Mouse (Mus musculus) thymus, adult 18-20 months (tissue): Measurements from ENCODE around the gene Pgls.

Source experiments
- DNase-seq, 2 experiments: peaks; one replicate each; pipeline ENCODE4 v3.0.0; 2022; ENCODE audit warnings: mixed read lengths in 2 of 2

Gene Pgls

DNA sequence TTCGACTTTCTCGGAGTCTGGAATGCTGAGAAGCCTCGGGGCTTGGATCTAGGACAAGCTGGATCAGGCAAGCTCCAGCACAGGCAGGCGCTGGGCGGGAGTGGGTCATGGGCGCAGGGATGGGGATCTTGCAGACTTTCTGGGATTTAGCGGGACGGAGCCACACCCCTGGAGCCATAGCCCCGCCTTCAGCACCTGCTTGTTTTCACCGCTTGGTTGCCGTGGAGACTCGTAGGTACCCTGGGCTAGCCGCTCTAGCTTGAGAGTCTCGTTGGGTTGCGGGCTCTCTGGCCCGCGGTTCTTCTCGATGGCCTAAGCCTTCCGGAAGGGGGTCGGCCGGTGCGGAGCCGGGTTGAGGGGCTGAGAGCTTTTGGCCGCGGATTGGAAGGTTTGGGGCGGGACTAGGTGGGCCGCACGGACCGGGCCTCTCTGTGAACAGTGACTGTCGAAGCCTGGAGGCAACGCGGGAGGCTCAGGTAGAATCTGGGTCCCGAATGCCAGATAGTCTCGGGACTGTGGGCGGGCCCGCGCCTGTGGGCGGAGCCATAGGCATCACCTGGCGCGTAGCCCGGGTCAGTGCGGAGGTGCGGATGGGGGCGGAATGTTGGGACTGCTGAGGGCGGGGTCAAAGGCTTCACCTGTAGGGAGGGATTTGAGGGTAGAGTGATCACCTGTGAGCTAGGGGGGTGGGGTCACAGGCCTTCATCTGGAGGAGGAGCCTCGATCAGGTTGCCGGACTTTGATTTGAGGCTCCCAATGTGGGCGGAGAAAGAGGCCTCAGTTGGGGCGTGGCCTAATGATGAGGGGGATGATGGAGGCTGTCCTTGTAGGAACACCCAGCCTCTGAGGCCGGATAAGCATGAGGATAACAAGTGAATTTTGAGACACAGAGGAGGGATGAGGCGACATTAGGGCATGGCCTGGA is 22.3 kb upstream of the Pgls start:
- peak; percentile 49 to 74 for DNase-seq

DNA sequence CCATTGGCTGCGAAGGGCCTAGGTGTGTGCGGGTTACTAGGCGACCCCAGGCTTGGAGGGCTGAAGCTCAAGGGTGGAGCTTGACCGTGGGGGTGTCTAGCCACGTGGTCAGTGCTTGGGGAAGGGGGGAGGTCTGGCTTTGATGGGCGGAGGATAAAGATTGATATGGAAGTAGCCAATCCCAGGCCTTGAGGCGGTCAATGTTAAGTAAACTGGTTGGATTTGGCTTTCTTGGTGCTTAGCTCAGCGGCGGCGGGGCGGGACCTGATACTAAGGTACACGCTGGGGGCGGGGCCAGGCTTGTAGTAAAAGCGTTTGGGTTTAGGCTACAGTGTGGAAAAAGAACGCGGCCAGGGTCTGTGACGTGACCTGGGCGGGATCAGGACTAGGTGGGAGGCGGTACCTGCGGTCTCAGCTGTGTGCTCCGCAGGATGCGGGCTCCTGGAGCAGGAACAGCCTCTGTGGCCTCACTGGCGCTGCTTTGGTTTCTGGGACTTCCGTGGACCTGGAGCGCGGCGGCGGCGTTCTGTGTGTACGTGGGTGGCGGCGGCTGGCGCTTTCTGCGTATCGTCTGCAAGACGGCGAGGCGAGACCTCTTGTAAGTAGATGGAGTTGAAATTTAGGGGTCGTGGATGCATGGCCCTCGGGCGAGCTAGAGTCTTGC is 21.6 kb upstream of the Pgls start:
- peak; percentile 78 to 88 for DNase-seq

DNA sequence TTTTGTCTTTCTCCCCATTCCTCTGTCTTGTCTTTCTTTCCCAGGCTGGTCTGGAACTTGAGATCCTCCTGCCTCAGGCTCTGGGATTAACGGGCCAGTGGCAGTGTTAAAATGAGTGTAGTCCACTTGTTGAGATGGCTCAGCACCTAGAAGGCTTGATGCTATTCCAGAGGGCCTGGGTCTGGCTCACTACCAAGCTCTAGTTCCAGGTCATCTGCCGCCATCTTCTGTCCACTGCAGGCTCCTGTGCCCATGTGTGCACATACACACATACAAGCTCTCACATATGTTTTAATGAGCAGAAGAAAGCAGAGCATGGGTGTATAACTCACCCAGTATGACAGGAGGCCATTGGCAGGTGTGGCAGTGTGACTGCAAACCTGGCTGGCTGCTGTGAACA is 19.9 kb upstream of the Pgls start:
- no peak for DNase-seq

DNA sequence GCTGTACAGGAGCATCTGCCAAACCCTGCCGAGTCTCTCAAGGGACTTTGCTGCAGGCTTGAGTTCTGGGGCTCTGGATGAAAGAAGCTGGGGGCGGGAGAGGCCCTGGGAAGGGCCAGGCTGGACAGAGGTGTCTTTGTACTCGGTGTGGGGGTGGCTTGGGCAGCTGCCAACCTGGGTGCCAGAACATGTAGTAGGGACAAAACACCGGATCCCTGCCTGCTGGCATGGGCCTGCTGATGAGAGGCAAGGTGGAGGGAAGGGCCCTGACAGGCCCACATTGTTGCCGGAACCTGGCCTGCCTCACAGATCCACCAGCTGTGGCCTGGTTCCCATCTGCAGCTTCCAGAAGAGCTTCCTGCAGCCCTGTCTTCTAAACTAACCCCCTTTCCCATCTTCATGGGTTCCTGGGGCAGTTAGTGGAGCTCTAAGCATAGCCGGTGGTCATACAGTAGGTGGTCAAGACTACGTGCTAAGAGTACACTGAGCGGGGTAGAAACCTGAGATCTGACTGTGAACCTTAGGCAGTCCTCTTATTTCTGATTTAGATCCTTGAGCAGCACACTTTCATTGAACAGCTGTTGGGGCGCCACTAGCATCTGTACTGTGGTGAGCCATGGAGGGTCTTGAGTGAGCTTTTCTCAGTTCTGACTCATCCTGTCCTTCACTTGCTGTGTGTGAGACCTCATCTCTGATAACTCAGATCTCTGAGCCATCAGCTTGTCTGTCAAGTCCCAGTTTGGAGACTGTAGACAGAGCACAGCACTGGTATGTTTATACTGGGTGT is 18.9 kb upstream of the Pgls start:
- DNase-seq: no peak

DNA sequence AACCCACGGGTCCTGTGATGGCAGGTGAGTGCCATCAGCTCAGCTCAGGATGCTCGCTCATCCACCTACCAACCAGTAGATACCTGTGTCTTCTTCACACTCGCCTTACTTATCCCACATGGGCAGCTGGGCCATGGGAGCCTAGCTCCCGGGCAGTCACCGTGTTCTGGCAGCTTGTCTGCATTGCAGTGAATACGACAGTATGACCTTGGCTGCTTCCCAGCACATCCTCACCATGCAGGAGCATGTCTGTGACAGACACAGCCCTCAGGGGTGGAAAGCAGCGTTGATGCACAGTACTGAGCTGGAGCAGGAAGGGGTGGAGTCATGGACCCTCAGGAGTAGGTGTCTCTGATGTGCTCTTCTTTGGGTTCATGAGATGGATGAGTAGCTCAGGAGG is 17.6 kb upstream of the Pgls start:
- DNase-seq: no peak

DNA sequence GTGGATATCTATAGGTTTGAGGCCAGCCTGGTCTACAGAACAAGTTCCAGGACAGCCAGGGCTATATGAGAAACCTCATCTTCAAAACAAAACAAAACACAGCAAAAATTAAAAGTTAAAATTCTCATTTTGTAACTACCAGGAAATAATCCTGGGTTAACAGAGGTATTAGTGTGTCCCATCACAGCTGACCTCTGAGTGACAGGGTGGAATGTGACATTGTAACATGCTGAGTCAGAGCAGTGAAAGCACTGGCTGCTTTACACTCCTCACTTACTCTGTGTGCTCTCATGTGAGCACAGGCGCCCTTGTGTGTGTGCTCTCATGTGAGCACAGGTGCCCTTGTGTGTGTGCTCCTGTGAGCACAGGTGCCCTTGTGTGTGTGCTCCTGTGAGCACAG is 17.0 kb upstream of the Pgls start:
- DNase-seq: no peak

DNA sequence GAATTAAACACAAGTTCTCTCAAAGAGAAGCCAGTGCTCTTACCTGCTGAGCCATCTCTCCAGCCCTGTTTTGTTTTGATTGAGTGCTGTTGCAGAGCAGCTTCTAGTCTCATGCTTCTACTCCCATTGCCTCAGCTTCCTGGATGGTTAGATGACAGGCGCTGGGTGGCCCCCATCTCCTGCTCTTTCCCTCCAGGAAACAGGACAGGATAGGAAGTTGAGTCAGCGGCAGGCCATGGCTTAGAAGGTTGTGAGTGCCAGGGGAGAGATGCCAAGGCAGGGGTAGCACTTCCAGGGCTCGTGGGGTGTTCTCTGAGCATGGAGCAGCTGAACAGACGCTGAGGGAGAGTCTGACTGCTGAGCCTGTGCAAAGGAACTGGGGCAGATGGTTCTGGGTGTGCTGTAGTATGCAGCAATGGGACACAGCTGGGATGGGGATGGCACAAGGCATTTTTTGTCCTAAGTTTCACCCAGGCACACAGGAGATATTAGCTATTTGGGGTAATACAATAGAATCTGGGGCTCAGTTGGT is 14.1 kb upstream of the Pgls start:
- DNase-seq: no peak

DNA sequence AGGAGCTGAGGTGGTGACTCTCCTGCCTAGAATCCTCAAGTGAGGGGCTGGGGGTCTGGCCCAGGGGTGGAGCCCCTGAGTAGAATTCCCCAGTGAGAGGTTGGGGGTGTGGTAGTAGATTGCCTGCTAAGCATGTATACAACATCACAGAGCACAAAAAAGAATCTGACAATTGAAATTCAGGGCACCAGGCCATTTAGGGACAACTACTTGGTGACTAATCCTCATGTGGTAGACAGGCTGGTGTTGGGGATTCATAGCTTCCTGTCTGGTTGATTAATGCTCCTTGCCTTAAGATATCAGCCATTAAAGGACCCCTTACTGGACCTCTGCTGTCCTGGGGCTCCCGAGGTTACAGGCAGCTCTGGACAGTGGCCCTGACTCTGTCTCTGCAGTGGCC is 13.0 kb upstream of the Pgls start:
- DNase-seq: no peak

DNA sequence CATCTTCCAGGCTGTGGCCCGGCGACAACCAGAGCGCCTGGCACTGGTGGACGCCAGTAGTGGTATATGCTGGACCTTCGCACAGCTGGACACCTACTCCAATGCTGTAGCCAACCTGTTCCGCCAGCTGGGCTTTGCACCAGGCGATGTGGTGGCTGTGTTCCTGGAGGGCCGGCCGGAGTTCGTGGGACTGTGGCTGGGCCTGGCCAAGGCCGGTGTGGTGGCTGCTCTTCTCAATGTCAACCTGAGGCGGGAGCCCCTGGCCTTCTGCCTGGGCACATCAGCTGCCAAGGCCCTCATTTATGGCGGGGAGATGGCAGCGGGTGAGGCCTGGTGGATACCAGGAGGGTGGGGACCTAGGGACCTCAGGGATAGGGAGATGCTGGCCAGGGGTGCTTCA is 12.5 kb upstream of the Pgls start:
- no peak for DNase-seq

DNA sequence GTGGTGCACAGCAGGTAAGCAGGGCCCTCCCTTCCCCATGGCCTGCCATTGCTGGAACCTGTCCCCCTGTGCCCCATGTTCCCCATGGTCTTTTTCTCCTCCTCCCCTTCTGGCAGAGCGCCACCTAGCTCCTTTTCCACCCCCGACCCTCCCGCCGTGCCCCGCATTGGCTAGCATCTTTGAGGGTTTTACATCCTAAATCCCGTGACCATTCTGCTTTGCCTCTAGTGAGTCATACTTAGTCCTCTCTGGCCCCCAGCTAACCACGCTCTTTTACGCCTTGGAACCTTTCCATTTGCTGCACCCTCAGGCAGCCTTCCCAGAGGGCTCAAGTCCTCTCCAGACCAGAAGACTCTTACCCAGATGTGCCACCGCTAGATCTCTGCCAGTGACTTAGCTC is 11.8 kb upstream of the Pgls start:
- no peak for DNase-seq

DNA sequence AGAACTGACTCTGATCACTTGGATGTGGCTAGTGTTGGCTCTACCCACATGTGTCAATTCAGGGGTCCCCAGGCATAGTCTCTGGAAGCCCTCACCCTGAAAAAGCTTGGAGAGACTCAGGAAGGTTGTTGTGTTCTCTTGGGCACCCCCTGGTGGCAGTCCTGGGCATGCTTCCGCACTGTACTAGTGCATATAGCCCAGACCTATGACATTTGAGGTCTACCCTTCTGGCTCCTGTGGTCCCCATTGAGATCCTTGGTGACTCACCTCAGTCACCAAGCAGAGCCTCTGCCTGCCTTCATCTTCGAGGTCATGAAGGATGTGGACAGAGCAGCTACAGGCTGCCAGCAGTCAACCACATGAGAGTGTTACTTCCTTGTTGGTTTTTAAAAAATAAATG is 5.1 kb upstream of the Pgls start:
- DNase-seq: no peak

DNA sequence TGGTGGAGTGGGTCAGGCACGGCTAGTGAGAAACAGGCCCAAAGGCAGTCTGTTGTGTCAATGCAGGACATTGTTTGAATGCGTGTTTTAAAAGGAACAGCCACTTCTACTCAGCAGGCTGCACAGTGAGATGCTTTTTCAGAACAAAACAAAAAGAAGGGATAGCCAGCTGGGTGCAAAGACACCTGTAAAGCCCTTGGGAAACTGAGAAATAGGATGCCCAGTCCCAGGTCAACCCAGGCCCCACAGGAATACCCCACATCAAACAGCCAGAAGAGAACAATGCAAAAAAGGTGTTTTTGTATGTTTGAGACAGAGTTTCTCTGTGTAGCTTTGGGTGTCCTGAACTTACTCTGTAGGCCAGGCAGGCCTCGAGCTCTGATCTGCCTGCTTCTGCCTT is 3.2 kb upstream of the Pgls start:
- DNase-seq: no peak

DNA sequence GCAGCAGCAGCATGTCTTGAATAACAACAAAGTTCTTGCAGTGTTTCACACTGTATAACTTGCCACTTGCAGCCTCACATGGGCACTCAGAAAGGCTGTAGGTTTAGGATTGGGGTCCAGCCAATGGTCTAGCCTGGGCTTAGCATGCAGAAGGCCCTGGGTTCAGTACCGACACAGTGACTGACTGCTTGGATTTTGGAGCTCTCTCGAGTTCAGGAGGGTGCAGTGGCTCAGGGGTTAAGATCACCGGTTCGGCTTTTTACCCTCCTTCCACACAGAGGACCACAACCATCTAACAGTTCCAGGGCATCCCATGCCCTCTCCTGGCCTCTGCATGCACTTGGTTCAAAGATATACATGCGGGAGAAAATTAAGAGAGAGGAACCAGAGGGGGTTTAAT is 959 bp upstream of the Pgls start:
- no peak for DNase-seq

DNA sequence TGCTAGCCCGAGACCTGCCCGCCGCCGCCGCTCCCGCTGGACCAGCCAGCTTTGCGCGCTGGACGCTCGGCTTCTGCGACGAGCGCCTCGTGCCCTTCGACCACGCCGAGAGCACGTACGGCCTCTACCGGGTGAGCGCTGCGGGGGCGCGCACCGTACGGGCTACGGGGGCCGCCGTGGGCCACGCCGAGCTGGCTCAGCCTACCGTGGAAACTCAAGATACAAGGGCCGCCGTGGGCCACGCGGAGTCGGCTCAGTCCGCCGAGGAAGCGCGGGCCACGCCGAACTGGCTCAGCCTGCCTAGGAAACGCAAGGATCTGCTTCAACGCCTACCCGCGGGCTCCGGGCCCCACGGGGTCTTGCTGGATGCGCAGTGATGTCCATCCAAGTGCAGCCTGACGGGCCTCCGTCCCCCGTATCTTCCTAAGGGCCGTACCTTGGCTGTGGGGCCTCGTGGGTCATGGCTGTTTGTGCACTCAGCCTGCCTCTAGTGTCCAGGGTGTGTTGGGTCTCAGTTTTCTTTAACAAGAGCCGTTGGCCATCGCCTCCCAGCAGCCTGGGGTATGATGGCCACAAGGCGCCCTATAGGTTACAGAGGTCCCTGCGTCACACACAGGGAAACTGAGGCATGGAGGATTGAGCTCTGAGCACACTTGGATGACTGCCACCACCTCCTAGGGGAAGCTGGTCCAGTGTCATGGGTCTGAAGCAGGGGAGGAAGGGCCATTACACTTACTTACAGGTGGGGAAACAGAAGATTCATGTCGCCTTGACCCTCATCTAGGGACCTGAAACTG is 596 bp downstream of the Pgls start:
- DNase-seq: peak; percentile 69 to 71

DNA sequence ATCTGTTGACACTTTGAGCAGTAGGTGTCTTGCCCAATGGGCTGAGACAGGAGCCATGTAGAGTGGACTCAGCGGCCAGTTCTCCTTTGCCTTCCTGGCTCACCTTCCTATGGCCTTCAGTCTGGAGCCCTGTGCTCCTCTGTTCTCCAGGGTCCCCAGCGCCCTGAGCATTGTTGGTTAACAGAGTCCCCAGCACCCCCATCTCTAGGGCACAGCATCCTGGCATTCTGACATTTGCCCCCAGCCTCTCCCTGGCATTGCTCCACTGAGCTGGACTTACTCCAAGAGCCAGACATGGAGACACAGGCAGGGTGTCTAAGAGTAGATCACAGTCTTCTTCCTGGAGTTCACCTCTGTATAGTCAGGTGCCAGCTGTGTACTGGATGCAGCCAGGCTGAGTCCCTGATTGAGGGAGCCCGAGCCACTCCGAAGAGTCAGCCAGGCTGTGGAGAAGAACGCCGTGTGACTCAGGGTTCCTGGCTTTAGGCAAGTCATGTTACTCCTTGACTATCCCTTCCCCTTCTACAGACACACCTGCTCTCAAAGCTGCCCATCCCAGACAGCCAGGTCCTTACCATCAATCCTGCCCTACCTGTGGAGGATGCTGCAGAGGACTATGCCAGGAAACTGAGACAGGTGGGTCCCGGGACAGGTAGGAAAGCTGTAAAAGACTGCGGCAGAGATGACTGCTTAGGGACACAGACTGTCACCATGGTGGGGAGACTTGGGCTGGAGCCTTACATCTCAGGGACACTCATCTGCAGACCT is 1.8 kb downstream of the Pgls start:
- DNase-seq: no peak

DNA sequence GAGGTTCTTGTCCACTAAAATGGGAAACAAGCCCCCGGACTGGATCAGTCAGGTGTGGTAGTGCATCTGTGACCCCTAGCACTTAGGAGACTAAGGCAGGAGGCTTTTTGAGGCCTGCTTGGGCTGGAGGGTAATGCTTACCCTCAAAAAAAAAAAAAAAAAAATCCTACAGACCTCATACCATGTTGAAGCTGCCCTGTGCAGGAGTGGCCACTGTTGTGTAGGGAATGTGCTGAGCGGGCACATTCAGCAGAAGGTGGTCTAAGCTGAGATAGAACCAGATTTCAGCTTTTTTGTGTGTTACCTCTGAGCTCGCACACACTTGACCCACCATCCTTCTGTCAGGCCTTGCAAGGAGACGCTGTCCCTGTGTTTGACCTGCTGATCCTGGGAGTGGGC is 2.3 kb downstream of the Pgls start:
- no peak for DNase-seq

DNA sequence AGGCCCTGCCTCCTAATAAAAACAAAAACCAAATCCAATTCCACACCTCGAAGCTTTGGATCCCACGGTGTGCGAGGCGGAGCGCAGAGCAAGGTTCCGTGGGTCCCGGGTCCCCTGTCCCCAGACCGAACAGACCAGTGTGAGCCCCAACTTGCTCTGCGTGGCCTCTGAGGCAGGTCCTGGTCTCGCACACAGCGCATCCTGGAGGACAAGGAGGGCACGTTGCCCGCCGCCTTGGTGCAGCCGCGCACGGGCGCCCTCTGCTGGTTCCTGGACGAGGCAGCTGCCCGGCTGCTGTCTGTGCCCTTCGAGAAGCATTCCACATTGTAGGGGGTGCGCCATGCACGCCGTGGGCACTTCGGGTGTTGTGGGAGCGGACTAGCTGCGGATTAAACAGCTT is 3.9 kb downstream of the Pgls start:
- peak; percentile 76 to 78 for DNase-seq

DNA sequence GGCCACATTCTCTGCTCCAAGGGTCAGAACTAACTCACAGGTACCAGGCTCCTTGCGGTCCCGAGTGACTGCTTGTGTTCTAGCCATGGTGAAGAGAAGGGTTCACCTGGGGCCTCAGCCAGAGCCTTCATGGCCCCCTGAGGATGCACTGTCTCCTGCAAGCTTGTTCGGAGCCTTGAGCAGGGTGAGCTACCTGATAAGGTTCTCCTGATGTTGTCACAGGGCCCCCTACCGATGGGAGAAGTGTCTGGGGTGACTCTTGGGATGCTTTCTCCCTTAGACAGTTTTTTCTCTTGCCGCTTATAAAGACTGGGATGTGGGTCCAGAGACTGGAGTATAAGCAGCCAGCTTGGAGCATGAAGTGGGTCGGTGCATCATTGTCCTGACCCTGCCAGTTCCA is 4.4 kb downstream of the Pgls start:
- DNase-seq: no peak

DNA sequence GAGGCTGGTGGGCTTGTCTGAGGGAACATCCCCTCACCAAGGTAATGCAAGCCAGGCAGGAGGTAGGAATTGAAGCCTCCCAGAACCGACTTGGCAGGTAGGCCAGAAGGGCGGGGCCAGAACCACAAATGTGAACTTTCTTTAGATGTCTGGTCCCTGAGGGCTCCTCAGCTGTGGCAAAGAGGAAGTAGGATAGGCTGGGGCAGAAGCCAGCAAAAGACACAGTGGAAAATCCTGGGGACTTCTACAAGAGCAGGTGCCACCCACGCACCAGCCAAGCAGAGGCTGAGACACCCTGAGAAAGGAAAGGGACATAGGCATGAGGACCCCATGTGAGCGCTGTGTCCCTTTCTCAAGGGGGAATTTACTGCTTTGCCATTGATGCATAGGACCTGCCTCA is 4.8 kb downstream of the Pgls start:
- DNase-seq: peak in 1 of 2 experiments; percentile 34

DNA sequence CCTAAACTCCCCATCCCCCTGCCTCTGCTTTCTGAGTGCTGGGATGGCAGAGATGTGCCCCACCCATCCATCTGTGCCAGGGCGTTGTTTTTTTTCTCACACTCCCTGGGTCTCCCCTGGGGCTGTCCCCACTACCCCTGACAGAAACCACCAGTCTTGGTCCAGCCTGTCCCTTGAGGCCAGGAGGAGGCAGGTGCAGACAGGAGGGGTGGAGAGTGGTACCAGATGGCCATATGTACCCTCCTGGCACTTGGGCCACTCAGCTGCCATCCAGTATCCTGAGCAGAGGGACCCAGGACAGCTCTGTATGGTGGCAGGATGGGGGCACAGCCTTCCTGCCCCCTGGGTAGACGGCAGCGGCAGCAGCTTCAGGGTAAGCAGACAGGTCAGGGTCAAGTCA is 5.5 kb downstream of the Pgls start, which contains the start of gene Fam129c:
Gene Fam129c, plus strand, starts transcription at position 198 of the 400 bp plus-strand sequence.
- no peak for DNase-seq

DNA sequence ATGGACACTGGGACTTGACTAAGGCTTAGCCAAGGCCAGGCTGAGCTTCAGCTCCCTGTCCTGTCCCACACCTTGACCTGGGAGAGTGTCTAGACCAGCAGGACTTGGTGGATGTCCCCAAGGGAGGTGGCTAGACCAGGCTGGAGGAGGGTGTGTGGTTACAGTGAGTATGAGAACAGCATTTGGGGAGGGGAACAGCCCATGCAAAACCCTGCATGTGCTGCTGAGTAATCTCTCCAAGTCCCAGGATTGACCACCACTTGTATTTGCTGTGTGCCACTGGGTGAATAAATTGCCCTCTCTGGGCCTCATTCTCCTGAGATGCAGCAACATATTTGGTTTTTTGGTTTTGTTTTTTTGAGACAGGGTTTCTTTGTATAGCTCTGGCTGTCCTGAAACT is 6.4 kb downstream of the Pgls start:
- DNase-seq: no peak

DNA sequence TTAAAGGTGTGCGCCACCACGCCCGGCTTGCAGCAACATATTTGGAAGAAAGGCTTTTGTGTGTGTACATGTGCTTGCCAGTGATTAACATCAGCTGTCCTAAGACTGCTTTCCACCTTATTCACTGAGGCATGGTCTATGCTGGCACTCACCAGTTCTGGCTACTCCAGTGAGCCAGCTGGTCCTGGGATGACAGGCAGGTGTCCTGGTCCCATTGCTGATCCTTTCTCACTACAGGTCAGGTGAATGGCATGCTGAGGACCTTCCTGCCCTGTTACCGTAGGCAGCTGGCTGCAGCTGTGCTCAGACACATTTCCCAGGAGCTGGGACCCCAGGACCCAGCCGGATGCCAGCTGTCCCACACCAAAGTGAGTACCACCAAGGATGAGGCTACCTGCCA is 6.9 kb downstream of the Pgls start:
- no peak for DNase-seq
